Mouse (Mus musculus): ENCODE results near the gene Trim40.

GRCm38 (mm10) chr17:36929236-36929932, 39.5 kb upstream of the Trim40 start:
- TF ChIP-seq ZNF384 (IDR thresholded peaks at IDR 0.05; ENCODE audit: low read depth, low read length) (no peak), ZC3H11A (IDR thresholded peaks at IDR 0.05; ENCODE audit: borderline replicate concordance, low read depth, low read length) (no peak)

All from ES-E14 (cell line).